Mouse (Mus musculus): ENCODE measurements around the gene Slc9a1. TPM values are rescaled to one million over a fixed set of nuclear protein-coding genes. Genes with fewer than 3 reads are reported as not detected.

Gene Slc9a1
- polyA plus RNA-seq, 1 experiment from 2014 or later, result 10.1 TPM

GRCm38 (mm10) chr4:133449726-133450125 lies 80.2 kb downstream of the Slc9a1 start:
- ATAC-seq (ENCODE audit: low FRiP score, low read depth), result no peak
- no peak overlapping the region for H3K27ac ChIP-seq (replicated peaks)
- H3K4me3 ChIP-seq, result no peak overlapping the region
- WGBS, result 17% methylated on average over 13 of the region's 13 CpGs
- peak overlapping the region; percentile 36 for H3K4me2 ChIP-seq
- H3K4me1 ChIP-seq (replicated peaks), result 0 out of 2 replicates have a peak, but pooled peaks cover 7% of the 10 kb centered on the region
- H3K9ac ChIP-seq, result no peak overlapping the region
- H3K9me3 ChIP-seq, result no peaks in the 10 kb centered on the region
- no peaks in the 10 kb centered on the region for H3K36me3 ChIP-seq
- H3K27me3 ChIP-seq, result no peaks in the 10 kb centered on the region

GRCm38 (mm10) chr4:133451536-133451935 lies 82.0 kb downstream of the Slc9a1 start:
- WGBS, result 10% methylated on average over 10 of the region's 10 CpGs
- no peak overlapping the region for H3K9ac ChIP-seq
- no peak for ATAC-seq (ENCODE audit: low FRiP score, low read depth)
- no peak overlapping the region for H3K4me2 ChIP-seq
- 0 out of 2 replicates have a peak, but pooled peaks cover 7% of the 10 kb centered on the region for H3K4me1 ChIP-seq (replicated peaks)
- H3K36me3 ChIP-seq, result no peaks in the 10 kb centered on the region
- H3K27me3 ChIP-seq, result no peaks in the 10 kb centered on the region
- H3K4me3 ChIP-seq, result no peak overlapping the region
- no peak overlapping the region for H3K27ac ChIP-seq (replicated peaks)
- H3K9me3 ChIP-seq, result no peaks in the 10 kb centered on the region

- Histone ChIP-seq H3K36me3 (no peaks in the 10 kb centered on the region), H3K27ac (replicated peaks) (no peak overlapping the region), H3K4me2 (no peak overlapping the region), H3K9ac (no peak overlapping the region), H3K27me3 (no peaks in the 10 kb centered on the region), H3K4me3 (no peak overlapping the region), H3K9me3 (no peaks in the 10 kb centered on the region), H3K4me1 (replicated peaks) (0 out of 2 replicates have a peak, but pooled peaks cover 7% of the 10 kb centered on the region)
- 79% methylated on average over 7 of the region's 7 CpGs for WGBS
- ATAC-seq (ENCODE audit: low FRiP score, low read depth), result no peak
Measured at GRCm38 (mm10) chr4:133452433-133452832, 82.9 kb downstream of the Slc9a1 start.

DNA sequence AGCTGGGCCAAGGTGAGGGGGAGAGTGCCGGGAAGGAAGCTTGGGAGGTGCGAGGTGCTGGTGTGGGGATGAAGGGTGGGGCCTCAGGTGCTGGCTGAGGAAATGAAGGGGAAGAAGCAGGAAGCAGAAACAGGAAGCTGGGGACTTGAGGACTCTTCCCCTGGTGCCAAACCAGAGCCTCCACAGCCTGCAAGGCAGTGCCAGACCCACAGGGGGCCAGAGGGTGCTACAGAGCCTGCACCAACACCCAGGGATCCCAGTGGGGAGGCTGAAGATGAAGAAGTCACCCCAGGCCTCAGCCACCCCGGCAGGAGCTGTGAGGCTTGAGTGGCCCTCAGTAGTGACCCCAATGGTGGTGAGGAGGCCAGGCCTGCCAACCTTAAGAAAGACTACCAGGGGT lies 88.5 kb downstream of the Slc9a1 start:
- H3K27me3 ChIP-seq, result no peaks in the 10 kb centered on the region
- no peaks in the 10 kb centered on the region for H3K9me3 ChIP-seq
- H3K4me2 ChIP-seq, result no peak overlapping the region
- 85% methylated on average over 3 of the region's 3 CpGs for WGBS
- H3K9ac ChIP-seq, result no peak overlapping the region
- no peak overlapping the region for H3K27ac ChIP-seq (replicated peaks)
- no peaks in the 10 kb centered on the region for H3K4me1 ChIP-seq (replicated peaks)
- H3K4me3 ChIP-seq, result no peak overlapping the region
- H3K36me3 ChIP-seq, result no peaks in the 10 kb centered on the region
- ATAC-seq (ENCODE audit: low FRiP score, low read depth), result no peak

DNA sequence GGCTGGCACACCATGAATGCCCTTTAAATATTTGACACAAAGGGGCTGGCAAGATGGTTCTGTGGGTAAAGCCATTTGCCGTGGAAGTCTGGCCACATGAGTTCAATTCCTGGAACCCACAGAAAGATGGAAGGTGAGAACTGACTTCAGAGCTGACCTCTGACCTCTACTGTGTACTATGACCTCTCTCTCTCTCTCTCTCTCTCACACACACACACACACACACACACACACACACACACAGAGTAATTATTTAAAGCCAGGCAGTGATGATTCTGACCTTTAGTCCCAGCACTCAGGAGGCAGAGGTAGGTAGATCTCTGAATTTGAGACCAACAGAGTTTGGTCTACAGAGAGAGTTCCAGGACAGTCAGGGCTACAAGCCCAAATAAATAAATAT lies 90.5 kb downstream of the Slc9a1 start:
- H3K36me3 ChIP-seq, result no peaks in the 10 kb centered on the region
- no peak overlapping the region for H3K27ac ChIP-seq (replicated peaks)
- 79% methylated on average over 1 of the region's 1 CpGs for WGBS
- no peak overlapping the region for H3K4me3 ChIP-seq
- no peaks in the 10 kb centered on the region for H3K4me1 ChIP-seq (replicated peaks)
- no peak overlapping the region for H3K9ac ChIP-seq
- no peak for ATAC-seq (ENCODE audit: low FRiP score, low read depth)
- H3K4me2 ChIP-seq, result no peak overlapping the region
- H3K27me3 ChIP-seq, result no peaks in the 10 kb centered on the region
- no peaks in the 10 kb centered on the region for H3K9me3 ChIP-seq

DNA sequence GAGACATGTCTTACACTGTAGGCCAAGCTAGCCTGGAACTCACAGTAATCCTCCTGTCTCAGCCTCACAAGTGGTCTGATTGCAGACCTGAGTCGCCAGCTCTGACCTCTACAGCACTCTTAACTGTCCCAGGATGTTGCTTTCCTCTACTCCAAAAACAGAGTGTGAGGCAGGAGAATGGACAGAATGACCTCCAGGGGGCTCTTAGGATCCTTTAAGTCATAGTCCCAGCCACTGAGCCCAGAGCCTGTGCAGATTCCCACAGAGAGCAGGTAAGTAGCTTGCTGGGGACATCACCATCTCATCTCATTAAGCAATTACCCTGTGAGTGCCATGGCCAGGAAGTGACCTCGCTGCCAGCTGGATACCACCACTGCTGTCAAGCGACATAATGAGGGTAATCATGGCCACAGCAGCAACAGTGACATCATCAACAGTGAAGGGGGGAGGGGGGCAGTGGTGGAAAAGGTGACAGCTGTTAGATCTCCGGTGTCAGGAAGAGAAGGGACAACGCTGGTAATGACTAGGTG lies 91.4 kb downstream of the Slc9a1 start:
- WGBS, result 45% methylated on average over 5 of the region's 5 CpGs
- H3K27ac ChIP-seq (replicated peaks), result no peak overlapping the region

DNA sequence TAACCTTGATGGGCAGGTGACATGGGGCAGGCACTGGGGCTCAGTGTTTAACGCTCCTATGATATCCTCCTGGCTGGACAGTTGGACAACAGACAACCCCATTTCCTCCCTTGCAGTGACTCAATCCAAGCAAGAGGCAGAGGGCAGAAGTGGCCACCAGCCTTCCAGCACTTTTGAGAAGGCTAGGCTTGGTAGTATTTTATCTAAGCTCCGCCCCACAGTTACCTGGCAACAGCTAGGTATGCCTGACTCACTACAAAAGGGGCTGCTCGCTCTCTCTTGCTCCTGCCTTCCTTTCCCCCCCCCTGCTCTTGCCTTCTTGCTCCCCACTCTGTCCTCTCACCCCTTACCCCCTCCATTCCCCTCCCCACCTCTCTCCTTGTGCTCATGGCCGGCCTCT lies 91.9 kb downstream of the Slc9a1 start:
- Histone ChIP-seq H3K4me3 (no peak overlapping the region), H3K4me2 (no peak overlapping the region), H3K9ac (no peak overlapping the region), H3K27me3 (no peaks in the 10 kb centered on the region), H3K36me3 (no peaks in the 10 kb centered on the region), H3K4me1 (replicated peaks) (no peaks in the 10 kb centered on the region), H3K27ac (replicated peaks) (no peak overlapping the region), H3K9me3 (no peaks in the 10 kb centered on the region)
- 66% methylated on average over 4 of the region's 4 CpGs for WGBS
- ATAC-seq (ENCODE audit: low FRiP score, low read depth), result no peak

More for the DNA sequence above, 91.4 kb downstream of the Slc9a1 start:
- Histone ChIP-seq H3K9ac (no peak overlapping the region), H3K9me3 (no peaks in the 10 kb centered on the region), H3K4me1 (replicated peaks) (no peaks in the 10 kb centered on the region), H3K4me3 (no peak overlapping the region), H3K27me3 (no peaks in the 10 kb centered on the region), H3K36me3 (no peaks in the 10 kb centered on the region), H3K4me2 (no peak overlapping the region)
- no peak for ATAC-seq (ENCODE audit: low FRiP score, low read depth)

GRCm38 (mm10) chr4:133463184-133463583 lies 93.7 kb downstream of the Slc9a1 start:
- H3K4me2 ChIP-seq, result no peak overlapping the region
- peaks cover 5% of the 10 kb centered on the region for H3K4me1 ChIP-seq (replicated peaks)
- no peak for ATAC-seq (ENCODE audit: low FRiP score, low read depth)
- WGBS, result 68% methylated on average over 6 of the region's 6 CpGs
- H3K27me3 ChIP-seq, result peaks cover 4% of the 10 kb centered on the region; the same call in 1 of the 2 replicates
- no peaks in the 10 kb centered on the region for H3K9me3 ChIP-seq
- no peak overlapping the region for H3K27ac ChIP-seq (replicated peaks)
- no peak overlapping the region for H3K9ac ChIP-seq
- no peaks in the 10 kb centered on the region for H3K36me3 ChIP-seq
- H3K4me3 ChIP-seq, result no peak overlapping the region

GRCm38 (mm10) chr4:133468080-133468479 lies 98.6 kb downstream of the Slc9a1 start:
- WGBS, result 1% methylated on average over 27 of the region's 27 CpGs

GRCm38 (mm10) chr4:133469122-133469521 lies 99.6 kb downstream of the Slc9a1 start:
- ATAC-seq (ENCODE audit: low FRiP score, low read depth), result no peak
- Histone ChIP-seq H3K9ac (no peak overlapping the region), H3K27me3 (peaks cover 17% of the 10 kb centered on the region), H3K36me3 (no peaks in the 10 kb centered on the region), H3K27ac (replicated peaks) (no peak overlapping the region), H3K4me2 (peak overlapping the region; percentile 98), H3K4me1 (replicated peaks) (peaks cover 14% of the 10 kb centered on the region), H3K4me3 (no peak overlapping the region), H3K9me3 (no peaks in the 10 kb centered on the region)
- 21% methylated on average over 12 of the region's 12 CpGs for whole genome bisulfite sequencing

More at GRCm38 (mm10) chr4:133468080-133468479, 98.6 kb downstream of the Slc9a1 start:
- Histone ChIP-seq H3K9ac (peak overlapping the region; percentile 44), H3K27me3 (peaks cover 17% of the 10 kb centered on the region), H3K27ac (replicated peaks) (no peak overlapping the region), H3K9me3 (no peaks in the 10 kb centered on the region), H3K4me3 (peak overlapping the region; percentile 49), H3K4me1 (replicated peaks) (peaks cover 14% of the 10 kb centered on the region), H3K36me3 (no peaks in the 10 kb centered on the region), H3K4me2 (peak overlapping the region; percentile 98)
- ATAC-seq (ENCODE audit: low FRiP score, low read depth), result no peak

- H3K9me3 ChIP-seq, result no peaks in the 10 kb centered on the region
- no peak overlapping the region for H3K4me3 ChIP-seq
- peaks cover 14% of the 10 kb centered on the region for H3K4me1 ChIP-seq (replicated peaks)
- H3K27ac ChIP-seq (replicated peaks), result no peak overlapping the region
- peaks cover 17% of the 10 kb centered on the region for H3K27me3 ChIP-seq
- WGBS, result 81% methylated on average over 7 of the region's 7 CpGs
- no peak overlapping the region for H3K4me2 ChIP-seq
- no peaks in the 10 kb centered on the region for H3K36me3 ChIP-seq
- no peak overlapping the region for H3K9ac ChIP-seq
- ATAC-seq (ENCODE audit: low FRiP score, low read depth), result no peak
Measured at GRCm38 (mm10) chr4:133471135-133471821, 101.8 kb downstream of the Slc9a1 start.

All from hindbrain, embryonic 15.5 days (tissue).